ENCODE assay signal across 8 mouse cellular contexts in genomic region chr2:84186126-84186701, GRCm38 (mm10).
DNase-seq lines count a peak whose midpoint lies in the region; ATAC-seq lines count a peak whose summit lies in the region.
"Had no signal": no experiment of that assay in that cellular context is flagged by ENCODE, and none has a peak within 500 bp of the region (broad histone marks: within the 10 kb centered on the region; RNA-seq: fewer than 3 reads in every experiment).

No protein-coding gene starts in this region.

- no peaks in the 10 kb centered on the region for H3K36me3 ChIP-seq in forebrain, embryonic 10.5 days (replicated peaks)
- no peaks in the 10 kb centered on the region for H3K36me3 ChIP-seq in heart, embryonic 16.5 days (ENCODE audit: control insufficient read depth, insufficient read depth)

- WGBS in forebrain, embryonic 10.5 days: 61% methylated on average over 9 of the region's 9 CpGs
- WGBS in heart, embryonic 16.5 days: 38% methylated on average over 9 of the region's 9 CpGs

- no peaks in the 10 kb centered on the region for H3K9me3 ChIP-seq in forebrain, embryonic 10.5 days
- no peaks in the 10 kb centered on the region for H3K9me3 ChIP-seq in heart, embryonic 16.5 days (replicated peaks; ENCODE audit: control insufficient read depth, low read length)

- no peak overlapping the region for H3K4me2 ChIP-seq in heart, embryonic 16.5 days (ENCODE audit: low read depth, low read length)

- no peak overlapping the region for H3K4me3 ChIP-seq in forebrain, embryonic 10.5 days
- no peak overlapping the region for H3K4me3 ChIP-seq in heart, embryonic 16.5 days (ENCODE audit: low read length)
- H3K4me3 ChIP-seq: myocyte had no signal

- peaks cover 24% of the 10 kb centered on the region for H3K4me1 ChIP-seq in forebrain, embryonic 10.5 days
- peaks cover 3% of the 10 kb centered on the region for H3K4me1 ChIP-seq in heart, embryonic 16.5 days (ENCODE audit: control insufficient read depth, insufficient read depth, low read length)

- peak; percentile 55; the same call in 1 of the 2 replicates for ATAC-seq in heart, embryonic 16.5 days (replicated peaks; ENCODE audit: extremely low read depth, insufficient read depth, low FRiP score)

- H3K9ac ChIP-seq in heart, embryonic 16.5 days (ENCODE audit: low read length): no peak overlapping the region

- DNase-seq in brain, adult 2 months (ENCODE audit: low read depth, low spot score): peak; percentile 10
- DNase-seq in forebrain, embryonic 10.5 days (ENCODE audit: extremely low spot score, low spot score): peak; percentile 17
- DNase-seq in kidney, postnatal 25 days: peak; percentile 59 to 75
- DNase-seq in mesoderm, embryonic 11.5 days (ENCODE audit: low read depth, low spot score): peak; percentile 37
- peak; percentile 22 for DNase-seq in yolk sac, embryonic 10.5 days (ENCODE audit: low spot score)
- no peak for DNase-seq in thymus, postnatal 36 days

- H3K27ac ChIP-seq in forebrain, embryonic 10.5 days: no peak overlapping the region
- H3K27ac ChIP-seq in heart, embryonic 16.5 days (ENCODE audit: low read length): peak overlapping the region; percentile 61; the same call in 1 of the 2 replicates

- H3K27me3 ChIP-seq in forebrain, embryonic 10.5 days (ENCODE audit: poor library complexity, severe bottlenecking): no peaks in the 10 kb centered on the region
- no peaks in the 10 kb centered on the region for H3K27me3 ChIP-seq in heart, embryonic 16.5 days (ENCODE audit: control insufficient read depth, insufficient read depth, low read length)

Comparison
In these comparisons a context has a peak if more than half of its experiments do, and no peak if none do; other contexts are left out.
1. DNase-seq: peak in brain, adult 2 months (single experiment), forebrain, embryonic 10.5 days (single experiment), kidney, postnatal 25 days (2 of 2), mesoderm, embryonic 11.5 days (single experiment) and yolk sac, embryonic 10.5 days (single experiment); none in thymus, postnatal 36 days (0 of 2).